Mouse (Mus musculus): Measurements from ENCODE around the gene Rnf182.

Gene Rnf182

DNA sequence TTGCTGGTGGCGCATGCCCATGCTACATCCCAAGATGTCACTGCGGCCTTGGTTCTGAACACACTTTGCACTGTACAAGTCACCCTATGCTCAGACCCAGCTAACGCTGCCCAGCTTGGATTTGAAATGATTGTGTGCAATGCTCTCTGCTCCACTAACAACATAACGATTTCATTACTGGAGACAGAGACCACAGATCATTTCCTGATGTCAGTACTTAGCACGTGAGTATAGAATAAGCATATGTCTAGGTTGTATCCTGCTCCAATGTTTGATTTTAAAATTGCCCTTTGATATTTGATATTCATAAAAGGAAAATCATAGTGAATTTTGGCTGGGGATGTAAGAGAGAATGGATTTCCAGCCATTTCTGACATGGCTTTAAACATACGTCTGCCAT is 3.5 kb upstream of the Rnf182 start:
- in situ Hi-C loops (cut with MboI, MseI): no loop called here

DNA sequence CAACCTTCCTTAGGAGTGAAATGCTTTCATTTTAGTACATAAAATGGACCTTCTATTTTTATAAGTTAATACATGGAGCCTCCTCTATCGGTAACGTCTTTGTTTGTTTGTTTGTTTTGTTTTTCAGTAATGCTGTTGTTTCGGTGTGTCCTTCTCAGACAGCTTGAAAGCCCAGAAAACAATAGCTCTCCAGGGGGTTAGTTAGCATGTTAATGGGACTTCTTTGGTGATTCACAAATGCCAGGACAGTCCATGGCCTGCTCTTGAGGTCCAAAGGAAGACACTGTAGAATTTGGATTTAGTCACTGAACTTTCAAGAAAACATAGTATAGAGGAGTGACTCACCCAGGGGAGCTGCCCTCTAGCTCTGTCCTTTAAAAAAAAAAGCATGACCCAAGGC is 843 bp upstream of the Rnf182 start:
- in situ Hi-C loops (cut with MboI, MseI): no loop called here

DNA sequence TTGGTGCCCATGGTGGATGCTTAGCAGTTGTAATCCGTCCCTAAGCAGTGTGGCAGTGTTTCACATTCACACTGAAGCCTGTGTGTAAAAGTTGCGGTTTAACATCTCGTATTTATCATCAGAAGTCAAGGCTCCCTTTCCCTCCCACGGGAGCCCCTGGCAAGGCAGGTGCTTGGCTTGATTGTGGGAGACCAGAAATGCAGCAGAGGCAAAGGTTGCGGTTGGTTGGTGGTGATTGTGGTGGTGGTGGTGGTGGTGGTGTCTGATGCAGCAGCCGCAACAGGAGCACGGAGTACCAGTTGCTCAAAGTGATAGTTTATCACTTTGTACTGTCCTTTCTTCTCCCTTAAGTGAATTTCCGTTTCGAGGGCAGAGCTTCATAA is 325 bp upstream of the Rnf182 start:
- in situ Hi-C loops (cut with MboI, MseI): no loop called here

DNA sequence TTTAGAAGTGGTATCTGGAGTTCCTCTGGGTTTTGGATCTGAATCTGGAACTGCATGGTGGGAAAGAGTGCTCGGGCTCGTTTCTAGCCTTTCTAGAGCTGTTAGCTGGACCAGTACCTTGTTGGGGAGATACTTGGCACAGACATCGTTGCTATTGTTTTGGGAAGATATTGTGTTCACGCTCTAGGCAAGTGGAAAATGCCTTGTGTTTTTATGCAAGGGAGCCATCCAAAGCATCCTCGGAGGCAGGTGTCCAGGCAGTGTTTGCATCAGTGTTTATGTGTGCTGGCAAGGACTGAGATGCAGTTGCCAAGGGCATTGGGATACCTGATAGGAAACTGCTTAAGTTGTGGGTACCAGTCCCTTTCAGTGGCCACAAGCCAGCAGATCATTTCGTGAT is 1.0 kb downstream of the Rnf182 start:
- in situ Hi-C loops (cut with MboI, MseI): no loop called here

DNA sequence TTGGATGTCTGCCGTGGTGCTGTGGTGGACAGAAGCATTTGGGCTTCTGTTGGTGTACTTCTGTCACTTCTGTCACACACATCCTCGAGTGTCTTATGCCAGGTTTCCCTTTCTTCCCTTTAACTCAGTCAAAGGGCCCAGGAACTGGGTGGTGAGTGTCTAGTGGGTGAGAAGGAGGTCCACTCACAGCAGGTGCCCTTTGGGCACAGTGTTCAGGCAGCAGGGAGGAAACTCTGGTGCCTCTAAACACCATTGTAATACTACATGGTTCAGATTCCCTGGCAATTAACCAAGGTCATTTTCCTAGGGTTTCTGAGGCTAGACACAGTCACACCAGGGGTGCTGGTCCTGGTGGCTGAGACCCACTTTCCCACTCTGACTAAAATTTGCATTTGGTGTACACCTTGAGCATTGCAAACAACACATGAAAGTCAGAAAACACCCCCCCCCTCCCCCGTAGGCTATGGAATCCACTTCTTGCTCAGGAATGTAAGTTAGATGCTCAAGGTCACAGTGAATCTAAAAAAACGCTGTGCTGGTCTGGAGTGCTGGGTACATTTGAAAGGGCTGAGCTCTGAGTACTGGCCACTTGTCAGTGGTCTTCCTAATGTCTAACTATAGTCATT is 4.2 kb downstream of the Rnf182 start:
- in situ Hi-C loops (cut with MboI, MseI): no loop called here

DNA sequence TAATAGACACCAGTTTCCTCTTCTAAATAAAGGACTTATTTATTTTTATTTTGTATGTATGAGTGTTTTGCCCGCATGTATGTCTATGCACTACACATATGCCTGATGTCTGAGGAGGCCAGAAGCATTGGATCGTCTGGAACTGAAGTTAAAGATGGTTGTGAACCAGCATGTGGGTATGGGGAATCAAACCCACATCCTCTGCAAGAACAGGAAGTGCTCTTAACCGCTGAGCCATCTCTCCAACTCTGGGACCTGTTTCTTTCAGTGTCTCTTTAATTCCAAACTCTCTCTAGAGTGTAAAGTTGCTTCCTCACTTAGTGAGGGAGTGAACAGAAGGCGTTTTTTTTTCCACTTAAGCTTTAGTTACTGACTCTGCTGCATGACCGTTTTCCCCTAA is 12.4 kb downstream of the Rnf182 start:
- in situ Hi-C loops (cut with MboI, MseI): no loop called here

DNA sequence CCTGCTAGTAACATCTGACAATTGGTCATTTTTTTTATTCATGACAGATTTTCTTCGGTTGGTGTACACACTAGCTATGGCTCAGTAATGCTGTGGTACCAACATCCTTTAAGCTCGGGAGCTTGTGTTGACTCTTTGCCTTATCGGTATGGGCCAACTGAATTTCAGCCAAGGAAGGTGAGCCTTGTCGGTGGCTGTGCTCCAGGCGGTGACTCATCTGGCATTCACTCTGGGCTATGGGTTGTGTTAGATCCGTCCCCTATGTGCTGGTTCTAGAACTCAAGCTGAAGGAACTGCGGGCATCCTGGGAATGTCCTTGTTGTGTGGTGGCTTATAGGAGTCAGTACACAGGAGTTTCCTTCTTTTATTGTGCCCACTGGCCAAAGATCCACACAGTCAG is 14.3 kb downstream of the Rnf182 start:
- in situ Hi-C loops (cut with MboI, MseI): loop anchor here (5.0 kb wide), 1 partner anchor 73 kb away; no protein-coding TSS in a partner anchor

DNA sequence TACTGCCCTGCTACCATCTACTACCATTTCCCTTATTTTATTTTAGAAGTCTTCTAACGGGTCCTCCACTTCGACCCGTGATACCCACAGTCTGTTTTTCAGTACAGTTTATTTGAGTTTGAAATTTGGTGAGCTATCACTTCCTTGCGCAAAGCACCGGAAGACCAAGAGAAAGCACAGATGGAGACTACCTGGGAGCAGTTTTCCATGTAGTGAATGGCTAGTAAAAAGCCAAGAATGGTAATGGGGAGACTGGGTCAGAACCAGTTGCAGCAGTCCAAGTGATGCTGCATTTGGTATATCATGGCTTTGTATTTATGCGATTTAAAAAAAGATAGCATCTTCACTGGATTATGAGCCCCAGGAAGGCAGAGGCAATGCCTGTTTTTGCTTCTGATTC is 15.8 kb downstream of the Rnf182 start:
- in situ Hi-C loops (cut with MboI, MseI): loop anchor here (5.0 kb wide), 1 partner anchor 71 kb away; no protein-coding TSS in a partner anchor

DNA sequence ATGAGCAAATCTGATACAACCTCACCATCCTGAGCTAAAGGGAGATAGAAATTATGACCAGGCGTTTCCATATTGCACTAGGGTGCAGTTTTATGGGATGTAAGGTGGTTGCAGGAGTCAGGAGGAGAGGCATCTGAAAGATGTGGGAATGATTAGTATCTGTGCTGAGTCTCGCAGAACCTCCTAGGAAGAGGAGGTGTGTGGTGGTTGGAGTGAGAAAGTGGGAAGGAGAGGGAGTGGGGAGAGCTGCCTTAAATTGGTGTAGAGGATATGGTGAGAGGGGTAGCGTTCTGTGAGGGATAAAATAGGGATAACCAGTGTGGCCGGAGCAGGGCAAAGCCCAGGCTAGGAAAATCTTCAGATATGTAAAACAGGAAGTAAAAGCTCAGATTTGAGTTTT is 17.5 kb downstream of the Rnf182 start:
- in situ Hi-C loops (cut with MboI, MseI): loop anchor here (5.0 kb wide), 1 partner anchor 69 kb away; no protein-coding TSS in a partner anchor

DNA sequence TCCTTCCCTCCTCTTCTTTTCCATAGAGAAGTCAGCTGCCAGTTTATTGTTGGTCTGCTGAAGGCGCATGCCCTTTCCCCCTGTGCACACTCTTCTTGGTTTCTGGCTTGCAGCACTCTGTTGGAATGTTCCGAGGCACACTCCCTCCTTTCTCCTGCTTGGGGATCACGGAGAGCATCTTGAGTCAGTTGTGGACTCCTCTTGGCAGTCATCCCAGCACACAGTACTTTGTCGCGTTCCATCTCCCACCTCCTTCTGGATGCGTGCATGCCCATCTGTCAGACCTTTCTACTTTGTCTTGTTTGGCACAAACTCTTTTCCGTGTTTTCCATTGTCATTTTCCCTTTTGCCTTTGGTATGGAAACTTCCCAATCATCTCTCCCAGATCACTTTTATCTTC is 22.2 kb downstream of the Rnf182 start:
- in situ Hi-C loops (cut with MboI, MseI): no loop called here

DNA sequence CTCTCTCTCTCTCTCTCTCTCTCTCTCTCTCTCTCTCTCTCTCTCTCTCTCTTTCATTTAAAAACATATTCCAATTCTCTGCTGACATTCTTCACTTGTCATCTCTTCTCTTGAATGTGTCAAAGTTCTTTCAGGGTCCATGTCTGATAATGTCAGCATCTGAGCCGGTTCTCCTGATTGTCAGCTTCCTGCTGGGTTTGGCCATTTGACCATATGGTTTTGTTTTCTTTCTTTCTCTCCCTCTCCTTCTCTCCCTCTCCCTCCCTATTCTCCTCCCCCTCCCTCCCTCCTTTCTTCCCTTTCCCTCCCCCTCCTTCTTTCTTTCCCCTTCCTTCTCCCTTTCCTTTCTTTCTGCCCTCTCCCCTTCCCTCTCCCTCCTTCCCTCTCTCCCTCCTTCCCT is 29.5 kb downstream of the Rnf182 start:
- in situ Hi-C loops (cut with MboI, MseI): no loop called here

DNA sequence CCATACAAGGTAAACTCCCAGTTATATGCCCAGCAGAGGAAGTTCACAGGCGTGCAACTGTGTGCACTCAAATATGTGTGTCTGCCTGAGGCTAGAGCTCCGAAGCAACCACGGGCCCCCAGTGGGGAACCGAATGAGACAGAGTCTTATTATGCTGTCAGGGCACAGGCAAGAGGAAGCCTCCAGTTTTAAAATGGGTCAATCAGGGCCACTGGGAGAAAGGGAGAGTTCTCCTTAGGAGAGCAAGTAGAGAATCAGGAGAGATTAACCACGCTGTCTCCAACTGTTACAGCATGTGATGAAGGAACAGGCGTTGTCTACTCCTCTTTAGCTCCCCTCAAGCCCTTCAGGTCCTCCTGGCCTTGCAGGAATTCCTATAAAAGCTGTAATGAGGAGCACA is 33.0 kb downstream of the Rnf182 start:
- in situ Hi-C loops (cut with MboI, MseI): no loop called here

DNA sequence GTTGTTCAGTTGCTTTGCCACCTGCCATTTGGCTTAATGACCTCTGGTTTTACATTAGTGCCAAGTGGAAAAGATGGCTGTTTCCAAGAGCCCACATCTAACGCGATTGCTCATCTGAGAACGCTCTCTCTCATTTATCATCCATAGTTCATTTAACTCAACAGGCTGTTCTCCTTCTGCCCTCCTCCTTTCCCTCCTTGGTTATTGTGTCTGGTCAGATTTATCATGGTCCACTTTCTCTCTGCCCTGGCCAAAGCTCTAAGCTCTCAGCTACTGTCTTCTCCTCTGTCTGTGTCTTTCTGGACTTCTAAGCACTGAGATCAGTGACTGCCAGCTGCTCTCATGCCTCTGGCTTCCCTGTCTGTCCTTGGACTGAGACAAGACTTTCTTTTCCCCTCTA is 35.8 kb downstream of the Rnf182 start:
- in situ Hi-C loops (cut with MboI, MseI): no loop called here

DNA sequence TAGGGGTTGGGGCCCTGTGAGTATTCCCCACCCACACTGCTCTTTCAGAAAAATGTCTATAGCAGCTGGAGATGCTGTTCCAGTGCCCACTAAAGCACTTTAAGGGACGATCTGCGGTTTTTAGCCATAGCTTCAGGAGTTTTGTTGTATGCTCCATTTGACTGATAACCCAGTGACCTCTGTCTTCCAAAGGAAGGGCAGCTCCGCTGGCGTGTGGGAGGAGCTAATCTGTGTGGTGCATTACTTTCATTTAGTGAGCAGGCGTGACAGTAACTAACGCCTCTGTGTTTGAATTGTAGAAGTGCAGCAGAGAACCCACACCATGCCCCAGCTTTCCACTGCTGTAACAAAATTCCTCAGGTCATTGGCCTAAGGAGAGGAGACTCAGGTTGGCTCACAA is 38.6 kb downstream of the Rnf182 start:
- in situ Hi-C loops (cut with MboI, MseI): no loop called here

DNA sequence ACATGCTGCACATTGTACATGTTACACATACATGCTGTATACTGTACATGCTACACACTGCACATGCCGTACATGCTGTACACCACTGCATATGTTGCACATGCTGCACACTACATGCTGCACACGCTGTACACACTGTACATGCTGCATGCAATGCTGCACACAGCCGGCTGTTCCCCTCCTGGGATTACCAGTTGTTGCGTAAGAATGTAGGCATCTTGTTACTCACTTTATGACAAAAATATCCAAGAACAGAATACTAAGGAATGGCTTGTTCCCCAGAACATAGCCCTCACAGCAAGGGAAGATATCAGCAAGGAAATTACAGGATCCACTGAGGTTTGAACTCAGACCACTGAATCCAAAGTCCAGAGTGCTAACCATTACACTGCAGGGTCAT is 47.7 kb downstream of the Rnf182 start:
- in situ Hi-C loops (cut with MboI, MseI): no loop called here

DNA sequence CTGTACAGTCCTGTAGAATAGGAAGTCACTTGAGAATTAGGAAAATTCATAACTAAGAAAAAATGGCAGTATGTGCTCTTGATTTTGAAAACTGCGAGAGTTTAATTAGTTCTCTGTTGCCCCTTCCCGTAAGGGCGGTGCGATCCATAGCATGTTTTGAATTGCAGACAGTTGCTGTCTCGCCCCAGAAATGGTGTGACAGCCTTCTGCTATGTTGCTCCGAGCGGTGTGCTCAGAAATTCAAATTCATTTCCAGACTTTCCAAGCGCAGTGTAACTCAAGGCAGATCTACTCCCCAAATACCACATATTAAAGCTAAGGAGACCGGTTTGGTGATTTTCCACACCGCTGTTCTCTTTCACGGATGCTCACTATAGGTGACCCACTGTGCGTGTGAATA is 50.6 kb downstream of the Rnf182 start:
- in situ Hi-C loops (cut with MboI, MseI): no loop called here

DNA sequence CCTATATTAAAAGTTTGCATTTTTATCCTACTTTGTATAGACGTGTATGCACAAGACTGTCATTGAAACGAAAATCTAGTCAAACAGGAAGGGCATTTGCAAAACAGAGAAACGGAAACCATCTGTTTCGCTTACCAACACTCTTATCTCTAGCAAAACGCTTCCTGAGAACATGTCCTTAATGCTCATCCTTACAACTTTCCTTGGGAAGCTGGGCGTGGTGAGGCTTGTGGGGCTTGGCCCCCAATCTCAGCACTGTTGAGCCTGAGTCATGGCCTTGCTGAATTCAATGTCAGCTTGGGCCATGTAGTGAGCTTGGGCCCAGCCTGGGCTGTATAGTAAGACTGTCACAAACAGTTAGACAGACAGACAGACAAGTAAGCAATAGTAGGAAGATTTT is 51.4 kb downstream of the Rnf182 start:
- in situ Hi-C loops (cut with MboI, MseI): no loop called here

DNA sequence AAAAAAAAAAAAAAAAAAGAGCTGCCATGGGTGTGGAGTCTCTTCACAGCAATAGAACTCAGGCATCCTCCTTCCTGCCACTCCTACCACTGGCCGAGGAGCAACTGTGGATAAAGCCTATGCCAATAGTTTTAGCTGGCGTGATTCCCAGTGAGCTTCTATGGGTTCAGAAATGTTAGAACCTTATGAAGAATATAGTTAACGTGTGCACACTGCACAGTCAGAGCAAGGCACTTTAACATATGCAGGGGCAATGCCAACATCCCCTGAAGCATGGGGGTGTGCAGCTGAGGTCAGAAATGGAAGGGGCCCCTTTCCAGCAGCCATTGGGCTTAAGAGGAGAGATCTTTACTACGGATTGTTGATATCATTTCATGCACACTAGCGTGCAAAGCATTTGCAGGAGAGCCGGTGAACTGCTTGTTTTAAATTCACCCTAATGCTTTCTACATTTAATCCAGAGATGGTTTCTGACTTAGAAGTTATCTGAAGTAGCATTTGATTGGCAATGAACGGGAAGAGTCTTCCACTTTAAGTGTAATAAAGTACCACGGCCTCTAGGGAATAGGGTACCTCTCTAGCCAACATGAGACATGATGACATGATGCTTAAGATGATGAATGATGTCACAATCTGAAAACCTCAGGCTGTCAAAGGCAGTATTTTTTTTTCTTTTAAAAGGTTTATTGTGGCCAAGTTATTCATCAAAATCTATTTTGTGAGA is 61.8 kb downstream of the Rnf182 start:
- in situ Hi-C loops (cut with MboI, MseI): no loop called here

DNA sequence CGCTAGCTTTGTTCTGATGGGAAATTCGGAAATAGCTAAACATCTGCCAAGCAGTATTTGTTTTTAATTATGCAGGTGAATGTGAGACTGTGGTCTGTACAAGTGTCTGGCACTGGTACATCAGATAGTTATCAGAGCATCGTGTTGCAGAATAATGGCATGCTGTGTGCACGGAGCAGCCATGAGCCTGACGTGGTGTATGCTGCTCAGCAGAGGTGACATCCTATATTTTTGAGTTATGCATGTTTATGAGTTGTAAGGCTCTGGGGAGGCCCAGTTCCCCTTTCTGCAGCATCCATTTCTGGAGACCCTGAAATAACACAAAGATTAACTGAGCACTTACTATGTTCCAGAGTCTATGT is 62.4 kb downstream of the Rnf182 start:
- in situ Hi-C loops (cut with MboI, MseI): no loop called here

DNA sequence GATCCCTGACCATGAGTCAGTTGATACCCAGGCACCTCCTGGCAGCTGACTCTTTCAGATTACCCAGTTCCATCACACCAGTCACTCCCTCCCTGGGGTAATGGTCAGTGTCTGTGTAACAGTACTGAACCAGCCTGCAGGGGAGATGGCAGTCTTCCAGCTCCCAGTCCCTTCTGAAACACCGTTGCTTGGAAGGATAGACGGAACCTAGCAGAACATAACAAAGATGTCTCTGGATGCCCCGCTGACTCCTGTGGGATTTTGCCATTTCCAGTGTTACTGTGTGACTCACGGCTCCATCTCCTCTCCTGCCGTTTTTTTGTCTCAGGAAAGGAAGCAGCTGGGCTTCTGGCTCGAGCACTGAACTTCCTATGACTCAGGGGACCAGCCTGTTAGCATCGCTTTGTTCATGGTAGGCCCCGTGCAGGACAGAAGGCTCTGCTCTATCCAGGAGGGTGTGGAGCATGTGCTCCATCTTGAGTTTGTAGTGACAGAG is 69.0 kb downstream of the Rnf182 start:
- in situ Hi-C loops (cut with MboI, MseI): no loop called here

DNA sequence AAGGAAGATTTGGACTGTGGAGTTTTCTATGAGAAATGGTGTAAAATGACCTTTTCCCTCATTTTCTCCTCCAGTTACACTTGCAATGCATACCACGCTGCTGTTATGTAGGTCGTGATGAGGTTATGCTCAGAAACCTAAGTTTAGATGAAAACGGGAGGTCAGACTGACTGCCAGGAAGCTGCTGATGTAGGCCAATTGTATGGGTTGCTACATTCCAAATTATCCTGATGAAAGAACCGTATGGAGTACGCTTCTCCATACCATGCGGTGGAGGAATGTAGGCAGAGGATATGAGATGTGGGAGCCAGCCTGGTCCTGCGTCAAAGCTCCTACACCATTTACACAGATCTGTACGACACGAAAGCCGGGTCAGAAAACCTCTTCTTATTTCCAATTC is 72.6 kb downstream of the Rnf182 start:
- in situ Hi-C loops (cut with MboI, MseI): no loop called here

DNA sequence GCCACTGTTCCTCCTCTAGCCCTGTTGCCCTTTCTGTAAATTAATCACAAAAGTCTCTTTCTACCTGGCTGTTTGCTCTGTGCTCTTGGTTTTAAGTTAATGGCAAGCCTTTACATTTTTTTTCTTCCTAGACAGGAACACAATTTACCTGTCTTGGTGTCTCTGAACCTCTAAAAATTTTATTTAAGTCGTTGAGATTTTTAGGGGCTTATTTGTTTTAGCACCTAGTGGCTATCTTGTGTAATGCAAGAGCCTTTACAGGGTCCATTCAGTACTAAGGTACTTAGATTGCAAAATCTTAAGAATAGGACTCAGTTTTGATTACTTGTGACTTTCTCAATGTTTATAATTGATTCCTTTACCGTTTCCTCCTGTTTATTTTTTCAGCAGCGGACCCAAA is 76.2 kb downstream of the Rnf182 start:
- in situ Hi-C loops (cut with MboI, MseI): no loop called here

DNA sequence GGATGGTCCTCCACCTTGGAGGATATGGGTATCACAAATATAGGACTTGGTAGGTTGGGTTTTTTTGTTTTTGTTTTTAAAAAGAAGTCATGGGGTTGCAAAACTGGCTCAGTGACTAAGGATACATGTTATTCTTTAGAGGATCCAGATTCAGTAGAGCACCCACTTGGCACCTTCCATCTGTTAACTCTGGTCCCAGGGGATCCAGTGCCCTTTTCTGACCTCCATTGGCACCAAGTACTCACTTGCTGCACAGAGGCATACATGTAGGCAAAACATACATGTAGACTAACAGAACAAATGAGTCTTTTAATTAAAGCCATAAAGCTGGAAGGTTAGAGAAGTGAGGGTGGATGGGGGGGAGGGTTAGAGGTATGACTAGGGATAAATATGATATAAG is 80.0 kb downstream of the Rnf182 start:
- in situ Hi-C loops (cut with MboI, MseI): no loop called here

DNA sequence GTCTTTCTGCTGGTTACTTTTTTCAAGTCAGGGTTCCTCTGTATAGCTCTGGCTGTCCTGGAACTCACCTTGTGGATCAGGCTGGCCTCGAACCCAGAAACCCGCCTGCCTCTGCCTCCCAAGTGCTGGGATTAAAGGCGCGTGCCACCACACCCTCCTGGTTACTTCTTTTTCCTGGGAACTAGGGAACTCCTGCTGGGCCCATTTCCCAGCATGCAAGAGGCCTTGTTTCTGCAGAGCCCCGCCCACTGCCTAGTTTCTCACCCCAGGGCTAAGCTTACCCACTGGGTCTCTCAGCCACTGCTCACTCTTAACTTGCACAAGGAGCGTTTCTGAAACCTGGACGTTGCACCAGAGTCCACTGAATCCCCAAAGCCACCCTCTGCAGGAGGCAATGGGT is 80.5 kb downstream of the Rnf182 start:
- in situ Hi-C loops (cut with MboI, MseI): no loop called here

All from T-helper 2 cell (primary cell).